Mouse (Mus musculus) G1E (cell line): ENCODE results near the gene BC049715.

ENCODE experiments used
- CTCF ChIP-seq: IDR thresholded peaks from 2 replicates; pipeline ENCODE4 v1.5.1; 2012; ENCODE audit warnings: low read depth, low read length, inconsistent platforms, mixed read lengths
- GATA1 ChIP-seq: IDR thresholded peaks from 2 replicates; pipeline ENCODE4 v1.6.1; 2012; ENCODE audit warnings: borderline replicate concordance, low read length, inconsistent platforms, mixed read lengths

DNA sequence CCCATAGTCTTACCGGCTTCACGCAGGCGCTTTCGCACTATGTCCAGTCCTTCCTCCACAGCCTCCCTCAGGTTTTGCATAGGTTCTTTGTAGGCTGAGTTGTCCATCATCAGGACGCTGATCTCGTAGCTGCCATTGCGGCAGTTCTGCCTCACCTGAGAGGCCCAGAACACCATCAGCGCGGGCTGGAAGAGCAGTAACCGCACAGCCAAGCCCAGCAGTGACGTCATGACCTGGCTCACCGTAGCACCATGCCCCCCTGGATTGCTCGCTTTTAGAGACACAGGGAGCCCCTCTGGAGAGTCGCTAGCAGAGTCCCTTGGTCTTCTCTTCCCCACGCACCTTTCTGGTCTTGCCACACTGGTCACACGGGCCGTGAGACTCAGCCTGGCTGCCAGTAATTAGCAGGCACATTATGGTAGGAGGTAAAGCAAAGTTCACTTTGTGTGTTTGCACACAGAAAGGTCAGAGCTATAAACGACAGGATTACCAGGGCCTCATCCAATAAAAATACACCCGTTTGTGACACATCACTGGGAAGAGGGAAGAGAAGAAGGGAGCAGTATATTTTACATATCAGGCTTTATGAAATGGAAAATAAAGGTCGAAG lies 45.9 kb upstream of the BC049715 start, which contains the start of gene Gucy2c:
- TF ChIP-seq CTCF: no peak
- TF ChIP-seq GATA1: no peak
